Mouse (Mus musculus): Measurements from ENCODE around the gene Dis3l. TPM values are rescaled to one million over a fixed set of nuclear protein-coding genes. Genes with fewer than 3 reads are reported as not detected.
"Not testable (repeated sequence)": the region's sequence is repeated elsewhere in the genome, so short reads cannot be mapped to it uniquely, and the experiment has no call there.

The Dis3l gene
- total RNA-seq, 2 experiments from 2014 or later = 22.6 to 25.1 TPM

DNA sequence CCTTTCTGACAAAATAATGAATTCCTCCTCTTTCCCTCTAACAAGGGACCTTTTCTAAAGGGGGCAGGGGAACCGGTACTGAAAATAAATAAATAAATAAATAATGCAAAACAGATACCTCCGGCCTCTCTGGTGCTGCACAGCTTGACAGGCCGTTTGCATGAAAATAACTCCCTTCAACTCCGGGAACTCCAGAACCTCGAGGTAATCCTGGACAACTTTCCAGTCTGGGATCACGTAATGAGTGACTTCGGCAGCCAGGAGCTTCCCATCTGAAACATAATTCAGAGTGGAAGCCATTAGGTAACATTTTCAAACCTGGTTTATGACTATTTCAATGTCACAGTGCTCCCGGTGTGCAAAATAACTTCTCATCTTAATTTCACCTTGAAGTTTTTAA is 1.7 kb downstream of the Dis3l start:
- intact Hi-C loops (cut with DNase I) = loop anchor here (10.0 kb wide), 1 partner anchor 885 kb away; no protein-coding TSS in a partner anchor
- peak in 1 of 2 experiments; percentile 7 for DNase-seq

DNA sequence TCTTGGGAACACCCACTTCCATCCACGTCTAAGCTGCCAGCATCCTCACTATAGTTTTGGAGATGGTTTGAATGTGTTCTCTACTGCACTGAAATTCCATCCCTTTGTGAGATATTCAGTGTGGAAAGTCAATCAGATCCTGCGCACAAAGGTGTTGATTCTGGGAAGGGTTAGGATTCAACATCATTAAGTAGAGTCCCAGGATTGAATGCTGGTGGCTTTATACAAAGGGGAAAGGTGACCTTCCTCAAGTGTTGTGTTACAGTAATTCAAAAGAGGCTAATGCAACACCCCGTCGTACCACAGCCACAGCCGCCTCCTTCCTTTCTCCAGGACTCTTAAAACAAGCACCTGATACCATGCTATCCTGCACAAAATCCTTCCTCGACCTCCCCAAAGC is 5.3 kb downstream of the Dis3l start:
- intact Hi-C loops (cut with DNase I) = loop anchor here (10.0 kb wide), 1 partner anchor 881 kb away; no protein-coding TSS in a partner anchor

DNA sequence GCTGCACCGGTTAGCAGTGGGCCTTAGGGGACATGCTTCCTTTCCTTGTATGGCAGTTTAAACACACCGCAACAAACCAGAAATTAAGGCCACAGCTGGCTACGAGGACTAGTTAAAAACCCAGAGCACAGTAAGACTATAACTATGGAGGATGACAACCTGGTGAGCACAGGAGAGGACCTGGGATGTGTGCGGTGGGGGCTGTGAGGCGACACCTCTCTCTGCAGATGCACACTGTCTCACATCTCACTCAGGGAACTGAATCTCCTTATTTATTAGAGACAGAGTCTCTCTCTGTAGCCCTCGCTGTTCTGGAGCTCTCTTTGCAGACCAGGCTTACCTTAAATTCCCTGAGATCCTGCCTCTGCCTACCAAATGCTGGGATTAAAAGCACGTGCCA is 17.1 kb downstream of the Dis3l start:
- intact Hi-C loops (cut with DNase I) = no loop called here
- DNase-seq = no peak

More for the DNA sequence above, 5.3 kb downstream of the Dis3l start:
- no peak for DNase-seq

DNA sequence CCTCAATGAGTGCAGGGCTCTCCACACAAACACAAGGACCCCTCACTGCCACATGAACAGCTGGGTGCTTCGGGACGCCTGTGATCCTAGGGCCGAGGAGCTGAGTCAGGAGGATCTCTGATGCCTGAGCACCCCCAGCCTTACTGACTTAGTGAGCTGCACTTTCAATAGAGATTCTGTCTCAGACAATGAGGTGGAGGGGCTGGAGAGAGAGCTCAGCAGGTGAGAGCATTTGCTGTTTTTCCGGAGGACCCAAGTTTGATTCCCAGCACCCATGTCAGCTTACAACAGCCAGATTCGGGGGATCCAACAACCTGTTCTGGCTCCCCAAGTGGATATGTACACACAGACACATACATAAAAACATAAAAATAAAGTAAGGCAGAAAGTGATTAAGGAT is 24.1 kb downstream of the Dis3l start:
- intact Hi-C loops (cut with DNase I) = no loop called here
- DNase-seq = no peak

DNA sequence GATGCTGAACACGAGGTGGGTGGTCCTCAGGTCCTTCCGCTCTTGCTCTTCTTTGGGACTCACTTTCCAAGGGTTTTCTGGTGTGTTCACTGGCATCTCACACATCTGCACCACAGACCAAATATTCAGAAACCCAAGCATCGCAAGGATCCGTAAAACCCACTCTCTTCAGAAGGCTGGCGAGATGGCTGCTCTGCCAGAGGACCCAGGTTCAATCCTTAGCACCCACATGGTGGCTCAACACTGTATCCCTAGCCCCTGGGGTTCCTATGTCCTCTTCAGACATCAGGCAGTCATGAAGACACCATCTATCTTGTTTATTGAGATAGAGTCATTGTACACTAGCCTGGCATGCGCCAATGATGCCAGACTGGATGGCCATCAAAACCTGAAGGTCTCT is 26.4 kb downstream of the Dis3l start:
- intact Hi-C loops (cut with DNase I) = no loop called here
- DNase-seq = no peak

DNA sequence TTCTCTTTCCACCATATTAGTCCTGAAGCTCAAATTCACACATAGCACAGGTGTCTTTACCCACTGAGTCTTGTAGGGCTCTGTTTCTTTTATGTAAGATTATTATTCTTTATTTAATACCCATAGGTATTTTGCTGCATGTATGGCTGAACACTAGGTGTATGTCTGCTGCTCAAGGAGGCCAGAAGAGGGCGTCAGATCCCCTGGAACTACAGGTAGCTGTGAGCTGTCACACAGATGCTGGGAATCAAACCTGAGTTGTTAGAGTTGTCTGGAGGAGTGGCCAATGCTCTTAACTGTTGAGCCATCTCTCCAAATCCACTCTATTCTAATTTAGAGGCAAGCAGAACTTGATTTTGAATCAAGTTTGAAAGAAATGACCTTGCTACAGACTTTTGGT is 29.0 kb downstream of the Dis3l start:
- intact Hi-C loops (cut with DNase I) = no loop called here
- no peak for DNase-seq

DNA sequence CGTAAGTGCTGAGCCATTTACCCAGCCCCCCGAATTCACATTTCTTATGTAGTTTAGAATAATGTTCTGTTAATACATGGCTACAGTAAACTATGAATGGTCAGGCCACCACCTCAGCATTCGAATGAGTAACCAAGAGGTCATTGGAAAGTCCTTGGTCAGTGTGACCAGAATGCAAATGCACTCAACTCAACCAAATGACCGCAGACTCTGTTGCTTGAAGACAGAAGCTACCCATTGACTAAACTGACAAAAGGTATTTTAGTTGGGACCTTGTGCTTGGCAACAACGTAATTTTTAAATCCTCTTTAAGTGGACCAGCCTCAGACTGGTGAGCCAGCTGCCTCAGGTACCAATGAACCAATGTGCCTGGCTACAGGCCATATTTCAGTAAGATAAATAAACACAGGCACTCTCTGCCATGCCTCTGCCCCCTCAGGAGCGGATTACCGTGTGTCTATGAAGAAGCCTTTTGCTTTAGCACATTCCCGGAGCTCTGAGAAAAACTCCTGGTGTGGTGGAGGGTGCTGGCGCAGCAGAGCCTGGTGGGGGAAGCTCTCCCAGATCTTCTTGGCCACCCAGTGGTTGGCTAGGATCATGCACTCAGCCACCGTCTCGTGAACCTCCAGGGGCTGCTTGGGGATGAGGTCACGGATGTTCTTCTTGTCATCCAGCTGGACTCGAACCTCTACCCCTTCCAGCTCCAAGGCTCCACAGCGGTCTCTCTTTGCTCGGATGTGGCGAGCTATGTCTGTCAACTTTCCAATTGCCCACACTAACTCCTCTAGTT is 29.9 kb downstream of the Dis3l start:
- intact Hi-C loops (cut with DNase I) = no loop called here
- DNase-seq = peak in 1 of 2 experiments; percentile 2

DNA sequence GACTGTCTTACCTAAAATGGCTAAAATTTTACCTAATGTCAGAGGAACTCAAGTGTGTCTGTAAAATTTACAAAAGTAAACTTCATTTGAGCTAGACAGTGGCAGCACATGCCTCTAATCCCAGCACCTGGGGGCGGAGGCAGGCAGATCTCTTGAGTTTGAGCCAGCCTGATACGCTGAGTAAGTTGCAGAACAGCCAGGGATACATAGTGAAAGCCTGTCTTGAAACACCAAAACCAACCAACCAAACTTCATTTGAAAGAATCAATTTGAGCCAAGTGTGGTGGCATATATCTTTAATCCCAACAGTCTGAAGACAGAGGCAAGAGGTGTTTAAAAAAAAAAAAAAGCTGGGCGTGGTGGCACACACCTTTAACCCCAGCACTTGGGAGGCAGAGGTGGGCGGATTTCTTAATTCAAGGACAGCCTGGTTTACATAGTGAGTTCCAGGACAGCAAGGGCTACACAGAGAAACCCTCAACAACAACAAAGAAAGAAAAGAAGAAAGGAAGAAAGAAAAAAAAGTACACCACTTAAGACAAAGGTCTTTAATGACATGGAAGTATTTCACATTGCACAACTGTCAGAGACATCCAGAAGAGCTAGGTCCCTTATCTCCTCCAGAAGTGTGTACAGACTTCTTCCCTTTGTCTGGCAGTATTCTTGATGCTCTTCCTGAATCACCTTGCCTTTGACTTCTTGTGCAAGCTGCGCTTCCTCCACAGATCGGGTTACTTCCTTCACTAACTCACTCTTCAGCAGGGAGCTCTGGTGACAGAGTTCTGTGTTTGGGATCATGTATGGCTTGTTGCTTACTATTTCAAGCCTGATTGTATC is 34.4 kb downstream of the Dis3l start:
- DNase-seq = no peak
- intact Hi-C loops (cut with DNase I) = no loop called here

DNA sequence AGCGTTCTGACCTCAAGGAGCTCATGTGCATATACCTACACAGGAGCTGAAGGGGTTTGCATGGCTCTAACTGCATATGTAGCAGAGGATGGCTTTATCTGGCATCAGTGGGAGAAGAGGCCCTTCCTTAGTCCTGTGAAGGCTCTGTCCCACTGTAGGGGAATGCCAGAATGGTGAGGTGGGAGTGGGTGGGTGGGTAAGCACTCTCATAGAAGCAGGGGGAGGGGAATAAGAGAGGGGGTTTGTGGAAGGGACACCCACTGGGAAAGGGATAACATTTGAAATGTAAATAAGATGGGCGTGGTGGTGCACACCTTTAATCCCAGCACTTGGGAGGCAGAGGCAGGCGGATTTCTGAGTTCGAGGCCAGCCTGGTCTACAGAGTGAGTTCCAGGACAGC is 38.0 kb downstream of the Dis3l start:
- intact Hi-C loops (cut with DNase I); DNase-seq: not testable (repeated sequence)

DNA sequence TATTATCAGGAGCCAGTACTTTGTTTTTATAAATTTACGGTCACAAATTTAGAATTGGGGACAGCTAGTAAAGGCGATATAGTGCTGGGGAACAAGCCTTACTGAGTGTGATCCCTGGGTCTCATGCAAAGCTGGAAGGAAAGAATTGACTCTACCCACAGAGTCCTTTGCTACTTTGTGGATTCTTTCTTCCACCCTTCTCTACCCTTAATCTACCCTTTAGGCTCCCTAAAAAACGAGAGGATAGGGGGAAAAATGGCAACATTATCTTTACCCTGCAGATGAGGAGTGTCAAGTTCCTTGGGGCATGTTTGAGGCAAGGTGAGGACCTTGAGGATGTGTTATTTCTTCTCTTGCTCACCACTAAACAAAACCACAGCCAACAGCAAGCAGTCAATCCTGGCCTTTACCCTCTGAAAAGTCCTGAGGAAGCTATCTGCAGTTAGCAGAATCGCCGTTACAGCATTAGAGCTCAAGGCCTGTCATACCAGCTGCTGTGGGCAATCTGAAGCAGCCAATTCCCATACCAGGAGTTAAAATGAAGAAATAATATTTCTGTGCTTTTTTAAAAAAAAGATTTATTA is 58.6 kb downstream of the Dis3l start:
- no peak for DNase-seq
- intact Hi-C loops (cut with DNase I) = no loop called here

DNA sequence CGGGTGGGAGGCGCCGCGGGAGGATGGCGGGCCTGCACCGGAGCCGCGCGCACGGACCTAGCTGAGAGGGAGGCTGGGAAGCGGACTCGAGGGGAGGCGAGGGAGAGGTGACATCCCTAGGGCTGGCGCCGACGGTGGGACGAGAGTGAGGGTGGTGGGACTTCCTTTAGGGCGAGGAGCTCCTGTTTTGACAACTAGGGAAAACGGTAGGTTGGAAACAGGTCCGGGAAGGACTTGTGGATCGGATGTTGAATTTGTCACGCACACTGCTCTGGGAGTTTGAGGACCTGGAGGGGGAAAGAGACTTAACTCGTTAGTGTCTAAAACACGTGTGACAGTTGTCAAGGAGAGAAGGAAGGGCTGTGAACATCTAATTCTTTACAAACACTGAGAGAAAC is 59.3 kb downstream of the Dis3l start:
- no peak for DNase-seq
- intact Hi-C loops (cut with DNase I) = no loop called here

DNA sequence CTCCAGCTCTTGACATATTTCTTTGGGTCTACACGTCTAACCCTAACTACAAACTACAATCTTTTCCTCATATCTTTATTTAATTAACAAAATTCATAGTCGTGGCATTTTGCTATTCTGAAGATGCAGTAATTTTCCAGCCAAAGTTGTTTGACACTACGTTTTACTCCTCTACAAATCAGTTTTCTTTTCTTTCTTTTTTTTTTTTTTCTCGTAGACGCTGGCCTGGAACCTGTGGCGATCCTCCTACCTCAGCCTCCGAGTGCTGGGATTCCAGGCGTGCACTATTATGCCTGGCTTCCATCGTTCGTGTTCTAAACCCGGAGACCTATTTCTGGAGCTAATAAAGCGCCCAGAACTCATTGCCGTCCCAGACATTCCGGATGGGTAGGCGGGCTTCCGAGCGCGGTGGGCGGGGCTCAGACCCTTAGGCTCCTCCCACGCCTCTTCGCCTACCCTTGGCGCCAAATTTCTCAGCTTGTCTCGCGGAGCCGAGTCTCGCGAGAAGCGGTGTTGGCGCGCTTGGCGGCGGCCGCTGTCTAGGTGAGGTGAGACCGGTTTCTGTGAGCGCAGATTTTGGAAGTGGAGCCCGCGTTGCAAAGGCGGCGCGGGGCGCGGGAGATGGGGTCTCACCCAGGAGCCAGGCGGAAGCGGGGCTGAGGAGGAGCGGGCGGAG is 59.8 kb downstream of the Dis3l start, which contains the start of gene Tipin:
Gene Tipin, plus strand, starts transcription at position 477 of the 676 bp plus-strand sequence.
- DNase-seq = peak; percentile 96 to 98
- intact Hi-C loops (cut with DNase I) = no loop called here

DNA sequence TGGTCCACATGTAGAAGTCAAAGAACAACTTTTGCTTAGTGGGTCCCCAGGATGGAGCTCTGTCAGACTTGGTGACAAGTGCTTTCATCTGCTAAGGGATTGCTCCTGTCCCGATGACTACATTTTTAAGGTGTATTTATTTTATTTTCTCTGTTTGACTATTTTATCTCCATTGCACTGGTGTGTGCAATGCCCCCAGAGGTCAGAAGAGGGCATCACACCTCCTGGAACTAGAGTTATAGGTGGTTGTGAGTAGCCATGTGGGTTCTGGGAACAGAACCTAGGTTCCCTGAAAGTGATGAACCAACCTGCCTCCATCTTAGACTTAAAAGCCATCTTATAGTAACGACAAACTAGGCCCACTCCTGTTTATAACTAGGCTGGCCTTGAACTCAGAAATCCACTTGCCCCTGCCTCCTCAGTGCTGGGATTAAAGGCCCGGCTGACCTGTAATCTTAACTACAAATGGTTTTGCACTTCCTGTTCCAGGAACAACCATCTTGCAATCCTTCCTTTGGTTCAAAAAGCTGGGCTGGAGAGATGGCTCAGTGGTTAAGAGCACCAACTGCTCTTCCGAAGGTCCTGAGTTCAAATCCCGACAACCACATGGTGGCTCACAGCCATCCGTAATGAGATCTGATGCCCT is 62.3 kb downstream of the Dis3l start:
- no peak for DNase-seq
- intact Hi-C loops (cut with DNase I) = no loop called here

DNA sequence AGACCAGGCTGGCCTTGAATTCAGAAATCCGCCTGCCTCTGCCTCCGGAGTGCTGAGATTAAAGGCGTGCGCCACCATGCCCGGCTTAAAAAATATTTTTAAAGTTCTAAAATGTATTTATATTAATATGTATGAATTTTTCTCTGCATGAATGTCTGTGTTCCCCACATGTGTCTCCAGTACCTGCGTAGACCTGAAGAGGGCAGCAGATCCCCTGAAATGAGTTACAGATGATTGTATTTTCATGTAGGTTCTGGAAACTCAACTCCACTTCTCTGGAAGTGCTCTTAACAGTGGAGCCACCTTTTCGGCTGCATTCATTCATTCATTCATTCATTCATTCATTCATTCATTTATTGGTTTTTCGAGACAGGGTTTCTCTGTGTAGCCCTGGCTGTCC is 63.4 kb downstream of the Dis3l start:
- DNase-seq = peak; percentile 64 to 80
- intact Hi-C loops (cut with DNase I) = no loop called here

DNA sequence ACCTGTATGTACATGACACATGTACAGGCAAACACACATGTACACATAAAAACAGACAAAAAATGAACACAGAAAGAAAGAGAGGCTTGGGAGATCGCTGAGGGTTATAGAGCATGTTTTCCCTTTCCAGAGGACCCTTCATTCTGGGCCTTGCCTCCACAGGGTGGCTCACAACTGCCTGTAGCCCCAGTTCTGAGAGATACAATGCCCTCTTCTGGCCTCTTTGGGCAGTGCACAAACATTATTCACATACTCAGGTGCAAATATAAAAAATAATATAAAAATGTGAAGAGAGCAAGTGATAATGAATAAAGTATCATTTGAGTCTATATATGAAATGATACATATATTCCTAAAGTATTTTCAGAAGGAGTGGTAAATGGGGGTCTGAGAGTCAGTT is 66.2 kb downstream of the Dis3l start:
- DNase-seq = no peak
- intact Hi-C loops (cut with DNase I) = no loop called here

DNA sequence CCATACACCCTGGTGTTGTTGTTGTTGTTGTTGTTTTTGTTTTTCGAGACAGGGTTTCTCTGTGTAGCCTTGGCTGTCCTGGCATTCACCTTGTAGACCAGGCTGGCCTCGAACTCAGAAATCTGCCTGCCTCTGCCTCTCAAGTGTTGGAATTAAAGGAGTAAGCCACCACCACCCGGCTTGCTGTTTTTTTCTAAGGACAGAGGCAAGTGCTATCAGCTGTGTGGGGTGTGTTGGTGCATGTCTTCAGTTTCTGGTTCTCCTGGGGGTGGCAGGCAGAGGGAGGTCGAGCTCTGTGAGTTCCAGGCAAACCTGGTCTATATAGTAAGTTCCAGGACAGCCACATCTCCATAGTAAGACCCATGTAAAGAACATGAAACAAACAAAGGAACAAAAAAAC is 66.8 kb downstream of the Dis3l start:
- no peak for DNase-seq
- intact Hi-C loops (cut with DNase I) = no loop called here

DNA sequence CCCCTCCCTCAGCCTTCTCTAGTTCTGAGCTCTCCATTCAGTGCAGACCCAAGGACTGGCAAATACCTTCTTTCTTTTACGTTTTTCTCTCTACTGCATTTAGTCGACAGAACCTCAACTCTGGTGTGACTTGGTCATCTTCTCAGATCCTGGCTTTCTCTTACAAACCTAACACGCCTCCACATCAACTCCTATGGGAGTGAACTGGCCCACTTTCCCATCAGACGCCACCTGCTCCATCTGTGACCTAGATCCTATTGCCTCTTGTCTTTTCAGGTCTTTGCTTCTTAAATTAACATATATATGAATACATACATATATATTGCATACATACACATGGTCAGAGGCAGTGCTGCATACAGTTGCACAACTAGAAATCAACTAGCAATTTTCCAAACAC is 67.3 kb downstream of the Dis3l start:
- no peak for DNase-seq
- intact Hi-C loops (cut with DNase I) = loop anchor here (2.0 kb wide), 1 partner anchor 135 kb away; no protein-coding TSS in a partner anchor

DNA sequence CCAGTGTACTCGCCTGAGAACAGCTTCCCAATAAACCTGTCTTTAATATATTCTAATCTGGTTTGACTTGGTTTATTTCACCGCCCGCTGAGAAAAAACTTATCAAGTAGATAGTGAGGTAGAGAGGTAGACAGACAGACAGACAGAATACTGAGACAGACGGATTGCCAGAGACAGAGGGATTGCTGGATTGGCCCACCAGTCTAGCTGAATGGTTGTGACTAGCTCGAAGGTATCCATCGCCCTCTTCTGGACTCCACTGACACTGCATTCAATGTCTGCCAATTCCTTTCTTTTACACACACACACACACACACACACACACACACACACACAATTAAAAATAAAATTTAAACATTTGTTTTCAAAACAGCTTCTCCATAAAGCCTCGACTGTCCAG is 68.5 kb downstream of the Dis3l start:
- intact Hi-C loops (cut with DNase I) = loop anchor here (2.0 kb wide), 1 partner anchor 134 kb away; no protein-coding TSS in a partner anchor
- peak; percentile 47 to 65 for DNase-seq

DNA sequence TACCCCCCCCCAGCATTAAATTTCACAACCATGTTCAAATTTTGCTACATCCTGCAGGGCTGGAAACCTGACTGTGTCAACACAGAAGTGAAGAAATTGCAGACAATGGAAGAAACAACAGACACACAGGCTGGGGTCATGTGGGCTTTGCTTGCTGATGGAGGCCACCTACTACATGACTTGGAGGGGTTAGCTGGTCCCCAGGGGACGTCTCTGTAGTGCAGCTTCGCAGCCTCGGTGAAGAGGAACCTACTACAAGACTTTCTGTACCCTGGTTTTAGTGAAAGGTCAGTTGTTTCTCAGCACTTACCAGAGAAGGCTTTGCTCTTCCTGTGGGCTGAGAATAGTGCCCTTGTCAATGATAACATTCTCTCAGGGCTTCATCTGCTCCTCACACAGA is 69.8 kb downstream of the Dis3l start:
- no peak for DNase-seq
- intact Hi-C loops (cut with DNase I) = no loop called here

DNA sequence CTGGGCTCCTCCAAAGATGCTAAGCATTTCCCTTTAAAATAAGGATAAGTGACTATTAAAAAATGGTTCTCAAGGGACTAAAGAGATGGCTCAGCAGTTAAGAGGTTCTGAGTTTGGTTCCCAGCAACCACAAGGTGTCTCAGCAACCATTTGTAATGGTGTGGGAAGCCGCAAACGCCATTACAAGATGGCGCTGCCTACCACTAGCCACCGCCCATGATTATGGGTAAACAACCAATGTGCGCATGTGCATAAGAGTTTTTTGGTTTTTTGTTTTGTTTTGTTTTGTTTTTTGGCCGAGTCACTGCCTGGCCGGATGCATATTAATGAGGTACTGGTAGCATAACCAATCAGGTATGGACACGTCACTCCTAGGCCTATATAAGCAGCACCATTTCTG is 72.3 kb downstream of the Dis3l start:
- intact Hi-C loops (cut with DNase I); DNase-seq: not testable (repeated sequence)

Measured in heart, postnatal 14 days (tissue).